Mouse (Mus musculus): ENCODE data around the gene Ablim1. TPM values are rescaled to one million over a fixed set of nuclear protein-coding genes. Genes with fewer than 3 reads are reported as not detected.
"Not testable (repeated sequence)": the region's sequence is repeated elsewhere in the genome, so short reads cannot be mapped to it uniquely, and the experiment has no call there.

Gene Ablim1
- total RNA-seq, 2 experiments from 2014 or later = 81.9 to 87.6 TPM

DNA sequence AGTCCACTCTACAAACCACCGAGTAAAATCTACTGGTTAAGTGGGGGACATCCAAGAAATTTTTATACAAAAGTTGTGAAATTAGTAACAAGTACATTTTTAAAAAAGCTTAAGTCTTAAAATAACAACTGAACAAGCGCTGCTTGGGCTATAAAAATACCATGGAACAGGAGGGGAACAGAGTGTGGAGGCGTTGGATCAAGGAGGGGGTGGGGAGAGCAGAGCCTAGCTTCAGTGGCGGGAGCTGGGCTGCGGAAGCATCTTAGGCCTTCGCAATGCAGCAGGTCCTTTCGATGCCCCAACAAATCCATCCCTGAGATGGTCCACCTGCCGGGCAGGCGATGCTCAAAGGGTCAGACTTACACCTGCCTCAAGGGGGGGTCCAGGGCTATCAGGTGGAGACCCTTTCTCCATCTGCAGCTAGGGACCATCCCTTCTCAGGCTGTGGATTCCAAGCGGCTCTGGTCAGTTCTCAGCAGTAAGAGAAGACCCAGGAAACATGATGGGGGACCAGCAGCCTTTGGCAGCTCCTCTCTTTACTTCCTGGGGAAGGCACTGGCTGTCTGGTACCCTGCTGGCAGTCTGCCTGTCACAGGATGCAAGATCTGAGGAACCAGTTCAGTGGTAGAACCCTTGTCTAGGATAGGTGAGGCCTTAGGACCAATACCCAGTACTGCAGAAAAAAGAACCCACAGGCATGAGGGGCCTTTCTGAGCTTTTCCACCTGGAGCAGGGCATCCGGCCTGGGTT, 152.6 kb downstream of the Ablim1 start:
- no peak for DNase-seq (ENCODE audit: low spot score in 2 of 2)

DNA sequence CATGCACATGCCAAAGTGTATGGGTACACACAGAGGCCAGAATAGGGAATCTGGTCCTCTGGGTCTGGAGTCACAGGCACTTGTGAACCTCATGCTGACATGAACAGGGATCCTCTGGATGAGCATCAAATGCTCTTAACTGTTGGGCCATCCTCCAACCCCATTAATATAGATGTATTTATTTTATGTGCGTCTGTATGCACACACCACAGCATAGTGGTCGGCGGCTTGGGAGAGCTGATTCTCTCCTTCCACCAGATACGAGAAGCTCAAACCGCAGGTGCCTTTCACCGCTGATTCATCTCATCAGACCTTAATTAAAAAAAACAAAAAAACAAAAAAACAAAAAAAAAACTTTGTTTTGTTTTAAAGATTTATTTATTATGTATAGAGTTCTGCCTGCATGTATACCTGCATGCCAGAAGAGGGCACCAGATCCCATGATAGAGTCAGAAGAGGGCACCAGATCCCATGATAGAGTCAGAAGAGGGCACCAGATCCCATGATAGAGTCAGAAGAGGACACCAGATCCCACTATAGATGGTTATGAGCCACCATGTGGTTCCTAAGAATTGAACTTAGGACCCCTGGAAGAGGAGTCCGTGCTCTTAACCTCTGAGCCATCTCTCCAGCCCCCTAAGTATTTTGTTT, 153.6 kb downstream of the Ablim1 start:
- peak; percentile 54 to 69 for DNase-seq (ENCODE audit: low spot score in 2 of 2)

DNA sequence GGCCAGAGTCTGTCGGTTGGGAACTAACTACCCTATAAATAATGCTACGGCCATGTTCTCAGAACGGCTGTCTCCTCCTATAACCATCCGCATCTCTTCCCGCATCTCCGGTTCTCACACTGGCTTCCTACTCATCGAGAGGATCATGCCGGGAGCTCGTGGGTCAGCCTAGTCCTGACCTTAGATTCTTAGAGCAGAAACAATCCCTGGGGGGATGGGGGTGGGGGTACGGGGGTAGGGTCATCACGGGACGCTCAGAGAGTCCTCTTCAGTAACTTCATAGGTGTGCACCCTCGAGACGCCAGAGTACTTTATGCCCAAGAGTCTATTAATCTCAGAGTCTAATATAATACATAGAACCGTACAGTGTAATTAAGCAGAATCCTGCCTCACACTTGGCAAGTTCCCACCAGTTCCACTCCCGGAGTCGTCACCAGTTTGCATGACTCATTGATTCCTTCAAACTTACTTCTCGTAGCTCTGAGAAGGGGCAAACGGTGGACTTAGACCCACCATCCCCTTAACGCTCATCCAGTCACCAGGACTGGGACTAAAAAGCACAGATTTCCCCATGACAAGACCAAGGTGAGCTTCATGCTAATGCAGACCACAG, 156.9 kb downstream of the Ablim1 start:
- DNase-seq (ENCODE audit: low spot score in 2 of 2) = no peak

DNA sequence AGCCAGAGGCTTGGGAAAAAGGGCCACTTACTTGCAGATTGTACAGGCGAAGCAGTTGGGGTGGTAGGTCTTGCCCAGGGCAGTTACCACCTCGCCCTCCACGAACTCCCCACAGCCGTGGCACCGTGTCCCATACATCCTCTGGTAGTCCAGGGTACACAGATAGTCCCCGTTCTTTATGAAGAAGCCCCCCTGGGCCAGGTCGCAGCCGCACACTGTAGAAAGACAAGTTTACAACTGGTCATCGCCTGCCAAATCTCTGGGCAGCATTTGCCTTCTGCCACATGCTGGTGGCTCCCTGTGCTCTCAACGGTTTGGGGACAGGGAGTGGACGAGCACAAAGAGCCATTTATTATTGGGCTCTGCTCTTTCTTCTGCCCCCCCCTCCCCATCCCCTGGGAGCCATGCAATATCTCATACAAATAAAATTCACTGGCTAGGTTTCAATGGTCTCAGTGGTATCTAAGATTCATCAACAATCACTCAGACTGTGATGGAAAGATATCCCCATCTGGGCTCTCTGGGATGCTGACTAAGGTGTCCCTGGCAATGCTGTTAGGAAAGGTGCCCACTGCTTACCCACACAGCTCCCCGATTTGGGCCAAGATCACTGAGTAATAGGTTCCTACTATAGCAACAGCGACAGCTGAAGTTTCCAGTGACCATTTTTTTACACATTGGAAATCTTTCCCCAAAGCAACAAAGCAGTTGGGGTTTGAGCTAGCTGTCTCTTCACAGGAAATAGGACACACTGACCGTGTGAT, 159.4 kb downstream of the Ablim1 start:
- DNase-seq (ENCODE audit: low spot score in 2 of 2) = peak in 1 of 2 experiments; percentile 28

DNA sequence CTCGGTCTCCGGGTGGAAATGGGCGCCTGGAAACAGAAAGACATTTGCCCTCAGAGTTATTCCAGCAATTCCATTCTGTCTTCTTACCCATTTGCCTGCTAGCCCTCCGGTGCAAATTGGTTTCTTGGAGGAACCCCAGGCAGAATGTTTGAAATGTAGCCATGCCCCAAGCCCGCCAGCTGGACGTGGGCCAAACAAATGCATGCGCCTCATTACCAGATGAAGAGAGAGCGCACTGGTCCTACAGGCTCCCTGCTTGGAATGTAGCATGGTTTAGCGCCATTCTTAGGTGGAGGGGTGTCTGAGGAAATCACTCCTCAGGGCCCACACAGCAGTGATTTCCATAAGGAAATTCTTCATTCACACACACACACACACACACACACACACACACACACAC, 162.4 kb downstream of the Ablim1 start:
- peak; percentile 67 to 76 for DNase-seq (ENCODE audit: low spot score in 2 of 2)

DNA sequence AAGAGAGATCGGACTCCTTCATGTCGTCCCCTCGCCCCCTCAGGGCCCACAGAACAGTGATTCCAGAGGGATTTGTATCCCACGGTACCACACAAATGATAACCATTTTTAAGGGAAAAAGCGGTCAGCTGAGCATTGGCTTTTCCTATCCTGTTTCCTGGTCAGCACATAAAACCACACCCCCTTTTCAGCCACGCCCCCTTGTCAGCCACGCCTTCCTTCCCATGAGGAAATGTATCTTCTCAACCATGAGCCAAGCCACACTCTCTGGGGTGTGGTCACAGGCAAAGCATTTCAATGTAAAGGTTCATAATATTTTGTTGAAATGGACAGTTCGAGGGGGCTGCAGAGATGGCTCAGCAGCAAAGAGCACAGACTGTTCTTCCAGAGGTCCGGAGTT, 163.2 kb downstream of the Ablim1 start:
- DNase-seq (ENCODE audit: low spot score in 2 of 2) = no peak

DNA sequence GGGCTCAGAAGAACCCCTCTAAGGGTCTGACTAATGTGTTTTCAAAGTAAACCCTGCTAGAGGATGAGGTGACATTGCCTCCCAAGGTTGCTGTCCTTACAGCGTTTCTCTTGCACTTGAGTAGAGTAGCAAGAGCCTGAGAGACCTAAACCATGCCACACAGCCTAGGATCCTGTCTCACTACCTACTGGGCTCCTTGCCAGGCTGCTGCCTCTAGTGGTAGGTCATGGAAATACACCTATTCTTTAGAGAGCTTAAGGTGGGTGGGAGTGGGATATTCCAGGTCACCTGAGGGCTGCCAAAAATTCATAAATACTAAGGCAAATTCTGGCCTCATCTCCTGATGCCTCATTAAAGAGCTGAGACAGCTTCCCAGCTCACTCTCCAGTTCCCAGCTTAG, 164.4 kb downstream of the Ablim1 start:
- peak; percentile 60 to 65 for DNase-seq (ENCODE audit: low spot score in 2 of 2)

DNA sequence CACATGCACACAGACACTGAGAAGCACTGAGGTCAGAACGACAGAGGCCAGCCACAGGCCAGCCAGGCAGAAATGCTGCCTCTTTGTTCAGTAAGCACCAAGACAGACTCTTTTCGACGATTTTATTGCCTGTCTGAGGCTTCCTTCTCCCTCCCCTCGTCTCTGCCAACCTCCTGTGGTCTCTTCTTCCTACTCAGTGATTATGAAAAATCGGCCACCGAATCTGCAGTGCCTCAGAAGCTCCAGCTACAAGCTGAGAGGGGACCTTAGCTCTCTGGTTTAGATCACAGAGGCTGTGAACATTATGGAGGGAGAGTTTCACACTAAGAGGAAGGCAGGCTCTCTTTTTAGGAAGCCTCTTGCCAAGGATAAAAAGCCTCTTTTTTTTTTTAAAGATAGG, 167.0 kb downstream of the Ablim1 start:
- DNase-seq (ENCODE audit: low spot score in 2 of 2) = no peak

DNA sequence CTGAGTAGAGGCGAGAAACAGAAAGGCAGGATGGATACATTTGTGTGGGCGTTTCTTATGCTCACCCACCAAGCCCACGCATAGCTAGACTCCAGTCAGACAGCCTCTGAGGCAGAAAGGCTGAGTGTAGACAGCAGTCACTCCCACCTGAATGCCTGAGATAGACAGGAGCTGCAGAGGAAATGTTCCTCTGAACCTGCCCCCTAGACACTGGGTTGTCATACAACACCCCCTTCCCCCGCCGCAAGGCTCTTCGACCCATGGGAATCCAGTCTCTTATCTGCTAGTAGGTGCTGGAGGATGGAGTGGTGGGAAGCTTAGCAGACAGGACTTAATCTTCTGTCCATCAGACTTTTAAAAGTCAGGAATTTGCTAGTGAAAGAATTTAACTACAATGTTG, 167.8 kb downstream of the Ablim1 start:
- DNase-seq (ENCODE audit: low spot score in 2 of 2) = no peak

DNA sequence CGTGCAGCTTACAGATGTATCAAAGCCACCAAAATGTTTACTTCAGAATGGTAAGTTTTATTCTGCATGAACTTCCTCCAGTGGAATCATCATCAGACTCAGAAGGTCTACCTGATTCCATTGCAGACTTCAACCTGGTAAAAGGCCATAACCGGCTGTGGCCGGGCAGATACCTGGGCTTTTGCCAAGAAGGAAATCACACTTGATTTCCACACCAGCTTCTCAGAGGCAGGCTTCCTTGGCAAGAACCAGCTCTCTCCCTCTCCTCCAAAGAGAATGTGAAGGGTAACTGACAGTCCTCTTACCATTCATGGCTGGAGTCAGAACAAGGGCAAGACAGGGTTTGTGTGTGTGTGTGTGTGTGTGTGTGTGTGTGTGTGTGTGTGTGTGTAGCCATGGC, 171.1 kb downstream of the Ablim1 start:
- DNase-seq (ENCODE audit: low spot score in 2 of 2) = no peak

DNA sequence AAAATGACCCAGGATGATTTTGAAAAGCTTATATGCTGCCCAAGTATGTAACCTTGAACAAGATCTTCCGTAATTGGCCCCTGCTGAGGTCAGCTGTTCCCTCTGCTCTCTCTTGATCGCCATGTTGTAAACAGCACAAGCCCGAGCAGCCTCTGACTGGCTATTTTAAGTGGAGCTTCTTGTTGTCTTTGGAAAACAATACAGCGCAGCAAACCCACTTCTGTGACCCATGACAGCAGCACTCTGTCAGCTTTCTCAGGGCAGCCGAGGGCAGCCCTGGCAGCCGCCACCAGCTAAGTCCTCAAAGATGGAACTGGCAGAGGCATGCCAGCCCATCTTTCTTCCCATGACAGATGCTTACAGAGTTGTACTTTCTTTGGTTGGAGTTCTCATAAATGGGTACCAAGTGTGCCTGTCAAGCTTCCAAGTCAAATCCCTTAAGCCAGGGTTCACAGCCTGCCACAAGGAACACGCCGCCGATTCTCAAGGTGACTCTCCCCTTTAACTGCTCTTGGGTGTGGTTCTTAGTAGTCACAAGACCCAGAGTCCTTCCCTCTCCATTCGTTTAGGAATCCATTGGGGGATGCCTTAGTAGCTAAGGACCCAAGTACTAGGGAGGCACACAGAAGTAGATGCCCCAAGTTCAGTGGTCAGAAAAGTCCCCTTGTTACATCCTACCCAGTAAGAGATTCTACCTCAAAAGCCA, 172.8 kb downstream of the Ablim1 start:
- no peak for DNase-seq (ENCODE audit: low spot score in 2 of 2)

DNA sequence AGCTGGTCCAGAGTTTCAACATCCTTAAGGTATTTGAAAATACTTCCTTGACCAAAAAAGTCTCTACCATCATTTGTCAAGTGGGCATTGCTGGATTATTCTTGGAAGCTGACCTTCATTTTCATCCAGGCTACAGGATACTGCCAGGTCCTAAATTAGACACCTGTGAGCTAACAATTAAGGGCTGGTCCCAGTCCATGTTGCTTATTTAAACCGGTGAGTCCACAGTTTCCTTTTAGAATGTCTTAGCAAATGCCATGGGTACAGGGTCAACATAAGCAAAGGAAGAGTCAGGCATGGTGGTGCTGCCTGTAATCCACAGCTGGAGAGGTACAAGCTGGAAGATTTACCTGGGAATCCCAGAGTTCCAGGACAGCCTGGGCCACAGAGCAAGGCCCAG, 173.8 kb downstream of the Ablim1 start:
- DNase-seq (ENCODE audit: low spot score in 2 of 2) = no peak

DNA sequence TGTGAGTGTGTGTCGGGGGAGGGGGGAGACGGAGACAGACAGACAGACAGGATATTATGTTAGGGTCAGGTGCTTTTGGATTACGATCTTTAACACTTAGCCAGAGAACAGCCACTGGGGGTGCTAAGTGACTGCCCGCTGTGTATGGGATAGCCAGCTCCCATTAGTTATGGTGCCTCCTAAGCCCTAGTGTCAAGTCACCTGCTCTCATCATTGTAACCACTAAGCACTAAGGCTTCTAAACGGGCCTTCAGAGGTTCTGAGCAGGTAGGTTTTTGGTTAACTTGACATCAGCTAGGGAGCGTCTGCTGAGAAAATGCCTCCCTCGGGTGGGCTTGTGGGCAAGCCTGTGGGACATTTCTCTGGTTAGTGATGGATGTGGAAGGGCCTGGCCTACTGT, 174.6 kb downstream of the Ablim1 start:
- no peak for DNase-seq (ENCODE audit: low spot score in 2 of 2)

DNA sequence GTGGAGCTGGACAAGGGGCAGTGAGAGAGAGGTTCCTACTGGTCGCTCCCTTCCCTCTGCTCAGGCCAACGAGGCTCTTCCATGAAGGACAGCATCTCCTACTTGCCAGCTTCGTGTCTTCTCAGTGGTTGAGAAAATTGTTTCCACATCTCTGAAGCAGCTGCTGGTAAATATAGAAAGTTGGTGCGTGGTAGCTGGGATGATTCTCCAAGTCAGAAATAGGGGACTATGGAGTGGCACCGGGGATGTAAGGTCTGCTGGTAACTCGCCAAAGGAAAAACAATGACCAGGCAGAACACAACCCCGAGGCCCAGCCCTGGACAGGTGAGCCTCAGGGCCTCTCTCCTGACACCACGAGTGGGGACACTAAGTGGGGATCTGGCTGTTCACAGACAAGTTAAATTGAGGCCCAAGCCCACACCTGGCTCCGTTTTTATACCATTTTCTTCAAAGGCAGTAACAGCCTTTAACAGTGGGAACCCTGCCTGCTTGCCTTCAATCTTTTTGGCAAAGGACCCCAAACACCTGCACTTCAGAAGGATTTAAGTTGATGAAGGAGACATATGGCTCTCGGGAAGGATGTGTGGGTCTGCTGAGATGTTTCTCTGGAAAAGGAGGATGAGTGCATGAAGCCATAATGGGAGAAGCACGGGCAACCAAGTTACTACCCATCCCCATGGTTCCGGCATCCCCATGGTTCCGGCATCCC, 175.7 kb downstream of the Ablim1 start:
- no peak for DNase-seq (ENCODE audit: low spot score in 2 of 2)

DNA sequence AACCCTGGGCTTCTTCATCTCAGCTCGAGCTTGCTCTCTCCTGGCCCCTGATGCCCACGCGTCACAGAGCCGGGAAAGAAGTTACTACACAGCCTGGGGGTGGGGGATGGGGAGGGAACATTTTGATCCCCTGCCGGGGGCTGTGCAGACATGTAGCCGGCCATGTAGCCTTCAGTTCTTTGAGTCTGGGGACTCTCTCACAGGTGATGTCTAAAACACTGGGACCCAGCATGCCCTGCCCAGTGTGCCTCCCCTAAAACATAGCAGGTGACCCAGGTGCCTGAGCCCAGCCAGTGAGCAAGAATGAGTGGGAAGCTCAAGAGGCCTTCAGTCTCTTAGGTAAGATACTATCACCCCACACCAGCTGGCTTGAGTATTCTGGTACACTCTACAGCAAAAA, 176.2 kb downstream of the Ablim1 start:
- DNase-seq (ENCODE audit: low spot score in 2 of 2) = no peak

DNA sequence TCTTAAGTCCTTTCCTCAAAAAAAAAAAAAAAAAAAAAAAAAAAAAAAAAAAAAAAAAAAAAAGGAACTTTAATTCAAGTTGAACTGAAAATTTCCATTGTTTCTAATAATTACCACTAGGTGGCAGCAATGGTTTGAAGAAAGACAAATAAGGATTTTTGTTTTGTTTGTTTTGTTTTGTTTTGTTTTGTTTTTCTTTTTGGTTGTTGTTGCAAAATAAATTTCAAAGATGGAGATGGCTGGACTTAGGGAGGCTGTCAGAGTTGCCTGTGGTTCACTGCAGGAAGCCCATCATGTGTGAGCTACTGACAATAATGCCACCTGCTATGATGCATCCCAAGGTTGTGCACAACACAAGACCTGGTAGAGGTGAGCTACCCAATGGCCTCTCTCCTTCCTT, 176.7 kb downstream of the Ablim1 start:
- DNase-seq (ENCODE audit: low spot score in 2 of 2) = no peak

DNA sequence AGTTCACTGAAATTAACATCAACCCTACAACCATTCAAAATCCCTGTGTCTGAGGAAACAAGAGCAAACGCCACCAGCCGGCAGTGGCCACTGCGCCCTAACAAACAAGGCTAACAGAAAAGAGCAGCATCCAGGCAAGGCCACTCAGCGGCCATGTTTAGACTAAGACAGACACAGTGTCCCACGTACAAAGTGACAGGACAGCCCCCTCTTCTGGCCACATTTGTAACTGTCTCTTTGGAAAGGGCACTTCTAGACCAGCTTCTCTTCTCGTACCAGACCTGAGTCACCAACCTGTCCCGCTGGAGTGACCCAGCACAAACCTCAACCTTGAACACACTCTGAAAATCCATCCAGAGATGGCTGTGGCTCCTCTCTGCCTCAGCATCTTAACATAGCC, 178.5 kb downstream of the Ablim1 start:
- peak; percentile 74 to 75 for DNase-seq (ENCODE audit: low spot score in 2 of 2)

DNA sequence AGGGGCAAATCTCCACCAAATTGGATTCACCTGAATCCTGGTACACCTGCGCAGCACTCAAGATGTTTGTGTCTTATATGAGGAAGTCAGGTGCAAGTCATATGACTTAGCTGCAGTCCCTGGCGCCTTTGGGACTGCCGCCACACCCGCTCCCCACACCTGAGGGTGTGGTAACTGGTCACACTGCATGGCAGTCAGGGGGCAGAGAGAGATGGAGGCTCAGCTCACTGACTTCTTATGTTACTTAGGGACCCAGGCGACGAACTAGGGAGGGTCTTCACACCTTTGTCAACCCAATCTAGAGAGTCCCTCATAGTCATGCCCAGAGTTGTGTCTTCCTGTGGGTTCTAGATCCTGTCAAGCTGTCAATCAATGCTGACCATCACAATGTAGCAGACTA, 179.1 kb downstream of the Ablim1 start:
- not testable (repeated sequence) for DNase-seq (ENCODE audit: low spot score in 2 of 2)

DNA sequence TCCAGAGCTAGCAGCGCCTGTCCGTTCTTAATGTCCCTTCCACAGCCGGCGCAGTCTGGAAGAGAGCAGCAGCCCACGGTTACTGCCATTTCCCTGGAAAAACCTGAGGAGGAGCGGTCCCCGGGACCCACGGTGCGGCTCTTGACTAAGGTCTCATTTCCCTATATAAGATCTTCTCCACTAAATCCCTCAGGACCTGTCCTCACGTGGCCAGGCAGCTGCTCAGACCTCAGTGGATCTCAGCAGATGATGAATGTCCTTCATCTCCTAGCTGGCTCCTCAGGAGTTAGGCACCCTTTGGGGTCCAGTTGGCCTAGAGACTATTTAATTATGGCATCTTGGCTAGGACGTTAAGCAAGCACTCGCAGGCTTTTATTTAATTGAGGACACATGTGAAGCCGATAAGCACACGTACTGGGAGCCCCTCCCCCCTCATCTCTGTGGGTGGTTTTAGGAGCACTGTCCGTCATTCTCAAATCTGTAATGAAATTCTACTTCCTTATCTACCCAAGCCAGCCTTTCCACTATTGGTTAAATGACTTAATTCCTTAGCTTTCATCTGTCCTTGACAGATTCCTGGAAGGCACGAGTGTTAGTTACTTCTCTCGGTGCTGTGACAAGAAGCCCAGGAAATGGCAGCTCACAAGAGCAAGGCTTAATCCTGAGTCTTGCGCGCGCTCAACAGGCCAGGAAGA, 179.9 kb downstream of the Ablim1 start:
- DNase-seq (ENCODE audit: low spot score in 2 of 2) = no peak

Data from layer of hippocampus, postnatal 10 days (tissue).